Mouse (Mus musculus) midbrain, embryonic 11.5 days (tissue): ENCODE measurements at regions not wholly inside any gene's neighbourhood (a gene's known extent, or its start where the extent isn't known, plus 50 kb on each side); places are given as distances from the start of the nearest gene placed in this dataset.
"Not testable (repeated sequence)": the region's sequence is repeated elsewhere in the genome, so short reads cannot be mapped to it uniquely, and the experiment has no call there.

Experiments
- ATAC-seq: fragments of 200-750 bp; cut with Nextera tagmentation; 2 replicates; pipeline ENCODE4 v1.8.0; 2017; ENCODE audit warnings: moderate TSS enrichment, moderate library complexity; ENCODE audit not compliant: low FRiP score
- DNase-seq: peaks from one replicate; pipeline ENCODE4 v3.0.0; 2015; ENCODE audit warnings: low spot score; ENCODE audit errors: missing footprints
- H3K27ac ChIP-seq: fragments of 300-500 bp; sonication (generic); 2 replicates; pipeline ENCODE4 v1.5.1; 2014; ENCODE audit warnings: low read depth, low read length
- H3K27me3 ChIP-seq: fragments of 300-500 bp; sonication (generic); 2 replicates; pipeline ENCODE4 v1.6.1; 2014; ENCODE audit warnings: mild to moderate bottlenecking, low read length, moderate library complexity, mixed read lengths; ENCODE audit not compliant: control insufficient read depth, insufficient read depth
- H3K36me3 ChIP-seq: fragments of 300-500 bp; sonication (generic); 2 replicates; pipeline ENCODE4 v1.6.1; 2014; ENCODE audit warnings: mild to moderate bottlenecking, low read length, moderate library complexity, mixed read lengths; ENCODE audit not compliant: control insufficient read depth, insufficient read depth
- H3K4me1 ChIP-seq: fragments of 300-500 bp; sonication (generic); 2 replicates; pipeline ENCODE4 v1.6.1; 2014; ENCODE audit warnings: low read length; ENCODE audit not compliant: control insufficient read depth, insufficient read depth
- H3K4me2 ChIP-seq: fragments of 300-500 bp; sonication (generic); 2 replicates; pipeline ENCODE4 v1.6.1; 2014; ENCODE audit warnings: mild to moderate bottlenecking, moderate library complexity
- H3K4me3 ChIP-seq: fragments of 300-500 bp; sonication (generic); 2 replicates; pipeline ENCODE4 v1.5.1; 2014; ENCODE audit warnings: low read depth, low read length
- H3K9ac ChIP-seq: fragments of 300-500 bp; sonication (generic); 2 replicates; pipeline ENCODE4 v1.6.1; 2014; ENCODE audit warnings: low read length
- H3K9me3 ChIP-seq: fragments of 300-500 bp; sonication (generic); 2 replicates; pipeline ENCODE4 v1.6.1; 2016; ENCODE audit warnings: low read length; ENCODE audit not compliant: control insufficient read depth
- WGBS: fragments of 180-500 bp; shearing (Covaris S2); extraction: QIAGEN DNeasy Blood & Tissue Kit; methylation state at CpG from one replicate; pipeline ENCODE4 v1.1.7; 2014; 5-methylcytosine and 5-hydroxymethylcytosine counted together

DNA sequence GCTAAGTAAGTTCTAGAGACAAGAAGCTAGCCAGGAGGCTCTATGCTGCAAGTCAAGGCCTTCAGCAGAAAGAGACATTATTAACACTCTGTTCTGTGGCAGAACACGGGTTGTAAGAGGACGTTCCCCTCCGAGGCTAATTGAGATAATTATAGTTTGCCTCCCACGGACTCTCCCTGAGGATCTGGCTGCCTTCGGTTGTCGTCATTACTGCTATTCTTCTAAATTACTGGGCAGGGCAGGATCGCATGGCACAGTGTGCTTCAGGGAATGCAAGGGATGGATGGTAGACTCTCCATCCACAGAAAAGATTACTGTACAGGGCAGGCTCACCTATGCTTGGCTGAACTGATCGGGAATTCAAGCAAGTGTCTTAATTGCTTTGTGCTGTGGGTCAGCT lies 124.7 kb upstream of the Rgma start:
- Histone ChIP-seq H3K9ac (no peak overlapping the region), H3K36me3 (no peaks in the 10 kb centered on the region), H3K4me3 (no peak overlapping the region), H3K9me3 (no peaks in the 10 kb centered on the region), H3K4me1 (no peaks in the 10 kb centered on the region; the same call in 1 of the 2 replicates), H3K27ac (no peak overlapping the region), H3K4me2 (no peak overlapping the region), H3K27me3 (no peaks in the 10 kb centered on the region)
- 81% methylated on average over 8 of the region's 8 CpGs for WGBS
- DNase-seq (no peak), ATAC-seq (no peak)

GRCm38 (mm10) chr7:73251187-73251740 lies 124.0 kb upstream of the Rgma start:
- Histone ChIP-seq H3K4me3 (no peak overlapping the region), H3K9ac (no peak overlapping the region), H3K9me3 (no peaks in the 10 kb centered on the region), H3K36me3 (no peaks in the 10 kb centered on the region), H3K4me1 (no peaks in the 10 kb centered on the region; the same call in 1 of the 2 replicates), H3K4me2 (no peak overlapping the region), H3K27ac (no peak overlapping the region), H3K27me3 (no peaks in the 10 kb centered on the region)
- no peak for ATAC-seq
- 86% methylated on average over 6 of the region's 6 CpGs for WGBS
- no peak for DNase-seq

- not testable (repeated sequence) for H3K4me3 ChIP-seq, H3K9ac ChIP-seq, H3K4me2 ChIP-seq, H3K36me3 ChIP-seq, H3K4me1 ChIP-seq, H3K9me3 ChIP-seq, ATAC-seq, H3K27ac ChIP-seq, H3K27me3 ChIP-seq, DNase-seq
- WGBS: 82% methylated on average over 6 of the region's 7 CpGs
These were observed 120.3 kb upstream of the Rgma start for GRCm38 (mm10) chr7:73254972-73255371.

- DNase-seq: no peak
- no peak overlapping the region for H3K9ac ChIP-seq
- no peak overlapping the region for H3K27ac ChIP-seq
- H3K36me3 ChIP-seq: no peaks in the 10 kb centered on the region
- H3K4me3 ChIP-seq: no peak overlapping the region
- no peak overlapping the region for H3K4me2 ChIP-seq
- ATAC-seq: no peak
- H3K4me1 ChIP-seq: peaks cover 9% of the 10 kb centered on the region; the same call in 1 of the 2 replicates
- H3K9me3 ChIP-seq: no peaks in the 10 kb centered on the region
- WGBS: 94% methylated on average over 4 of the region's 4 CpGs
- H3K27me3 ChIP-seq: no peaks in the 10 kb centered on the region
These were observed 115.2 kb upstream of the Rgma start for GRCm38 (mm10) chr7:73260140-73260539.

DNA sequence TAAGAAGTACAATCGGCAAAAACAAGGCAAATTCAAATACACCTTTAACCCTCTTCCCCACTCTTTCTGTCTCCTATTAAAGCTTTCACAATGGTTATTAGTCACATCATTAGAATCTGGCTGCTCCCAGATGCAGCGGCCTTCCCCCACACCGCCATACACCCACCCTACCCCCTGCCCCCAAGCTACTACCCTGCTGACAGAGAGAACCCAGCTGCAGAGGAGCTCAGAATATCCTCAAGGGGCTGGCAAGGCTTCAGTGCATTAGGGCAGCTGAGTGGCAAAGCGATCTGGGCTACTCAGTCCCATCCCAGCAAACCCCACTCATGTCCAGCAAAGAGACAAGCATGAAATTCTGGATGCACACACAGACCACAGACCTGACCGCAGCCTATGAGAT lies 113.6 kb upstream of the Rgma start:
- Histone ChIP-seq H3K4me2 (no peak overlapping the region), H3K9me3 (no peaks in the 10 kb centered on the region), H3K4me3 (no peak overlapping the region), H3K27ac (no peak overlapping the region), H3K27me3 (no peaks in the 10 kb centered on the region), H3K9ac (no peak overlapping the region), H3K36me3 (no peaks in the 10 kb centered on the region), H3K4me1 (peaks cover 9% of the 10 kb centered on the region; the same call in 1 of the 2 replicates)
- DNase-seq: no peak
- 65% methylated on average over 5 of the region's 5 CpGs for WGBS
- ATAC-seq: peak; percentile 62; the same call in 1 of the 2 replicates

- ATAC-seq: no peak
- DNase-seq: no peak
- WGBS: 26% methylated on average over 3 of the region's 3 CpGs
These were observed 112.8 kb upstream of the Rgma start for GRCm38 (mm10) chr7:73262526-73262925.

DNA sequence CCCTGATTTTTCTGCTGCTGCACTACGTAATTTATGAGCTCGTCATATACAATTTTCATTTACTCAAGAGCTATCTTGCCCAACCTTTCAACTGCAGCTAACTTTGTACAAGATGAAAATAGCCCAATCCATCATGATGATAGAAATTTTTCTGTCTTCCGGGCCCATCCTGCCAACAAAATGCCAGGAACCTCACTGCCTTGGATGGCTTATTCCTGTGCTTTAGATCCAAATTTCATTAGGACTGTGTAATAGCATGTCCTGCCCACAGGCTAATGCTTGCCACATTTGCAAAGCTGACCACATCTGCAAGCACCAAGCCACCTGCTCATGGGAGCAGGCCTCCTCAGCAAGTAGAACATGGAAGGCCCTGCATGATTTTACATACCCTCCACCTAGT lies 105.7 kb upstream of the Rgma start:
- DNase-seq (no peak), ATAC-seq (no peak)
- Histone ChIP-seq H3K4me1 (no peaks in the 10 kb centered on the region; the same call in 1 of the 2 replicates), H3K36me3 (no peaks in the 10 kb centered on the region), H3K4me2 (no peak overlapping the region), H3K27ac (no peak overlapping the region), H3K9ac (no peak overlapping the region), H3K4me3 (no peak overlapping the region), H3K9me3 (peaks cover 4% of the 10 kb centered on the region; the same call in 1 of the 2 replicates), H3K27me3 (no peaks in the 10 kb centered on the region)
- WGBS: 97% methylated on average over 3 of the region's 3 CpGs

More at GRCm38 (mm10) chr7:73262526-73262925, 112.8 kb upstream of the Rgma start:
- Histone ChIP-seq H3K9ac (no peak overlapping the region), H3K4me2 (no peak overlapping the region), H3K9me3 (no peaks in the 10 kb centered on the region), H3K4me1 (peaks cover 9% of the 10 kb centered on the region; the same call in 1 of the 2 replicates), H3K27me3 (no peaks in the 10 kb centered on the region), H3K4me3 (no peak overlapping the region), H3K36me3 (no peaks in the 10 kb centered on the region), H3K27ac (no peak overlapping the region)

GRCm38 (mm10) chr7:73272787-73273186 lies 102.5 kb upstream of the Rgma start:
- Histone ChIP-seq H3K36me3 (no peaks in the 10 kb centered on the region), H3K9me3 (peaks cover 4% of the 10 kb centered on the region; the same call in 1 of the 2 replicates), H3K9ac (no peak overlapping the region), H3K4me2 (no peak overlapping the region), H3K4me3 (no peak overlapping the region), H3K27me3 (no peaks in the 10 kb centered on the region), H3K27ac (no peak overlapping the region), H3K4me1 (no peaks in the 10 kb centered on the region; the same call in 1 of the 2 replicates)
- DNase-seq (no peak), ATAC-seq (no peak)
- whole genome bisulfite sequencing: 84% methylated on average over 1 of the region's 1 CpGs

DNA sequence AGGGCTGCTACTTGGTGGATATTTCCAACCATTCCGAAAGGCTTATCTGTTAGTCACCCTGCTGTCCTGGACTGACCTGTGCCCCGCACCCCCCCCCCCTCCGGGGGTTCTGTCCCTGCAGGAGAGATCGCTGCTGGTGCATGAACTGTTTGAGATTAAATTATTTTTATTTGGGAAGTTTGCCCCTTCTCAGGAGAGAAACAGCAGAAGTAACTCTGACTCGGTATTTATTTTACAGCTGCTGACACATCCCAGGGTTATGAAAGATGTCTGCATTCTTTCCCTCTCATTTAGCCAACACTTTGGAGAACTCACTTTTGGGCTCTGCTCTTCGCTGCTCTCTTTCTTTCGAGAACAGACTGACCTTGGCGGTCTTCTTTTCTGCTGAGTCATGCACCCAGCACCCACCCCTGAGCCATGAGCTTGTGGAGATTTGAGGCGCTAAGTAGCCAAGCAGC lies 99.5 kb upstream of the Rgma start:
- no peak overlapping the region for H3K9ac ChIP-seq
- H3K4me2 ChIP-seq: no peak overlapping the region
- no peaks in the 10 kb centered on the region; the same call in 1 of the 2 replicates for H3K4me1 ChIP-seq
- no peaks in the 10 kb centered on the region for H3K27me3 ChIP-seq
- H3K4me3 ChIP-seq: no peak overlapping the region
- WGBS: 83% methylated on average over 9 of the region's 9 CpGs
- DNase-seq: no peak
- no peak for ATAC-seq
- no peak overlapping the region for H3K27ac ChIP-seq
- no peaks in the 10 kb centered on the region for H3K36me3 ChIP-seq
- H3K9me3 ChIP-seq: peaks cover 4% of the 10 kb centered on the region; the same call in 1 of the 2 replicates
